Mouse (Mus musculus) hindbrain, embryonic 14.5 days (tissue): ENCODE results near the gene Ccdc124. TPM values are rescaled to one million over a fixed set of nuclear protein-coding genes. Genes with fewer than 3 reads are reported as not detected.
"Not testable (repeated sequence)": the region's sequence is repeated elsewhere in the genome, so short reads cannot be mapped to it uniquely, and the experiment has no call there.

Experiments
- ATAC-seq: fragments of 200-750 bp; cut with Nextera tagmentation; 2 replicates; pipeline ENCODE4 v1.8.0; 2017; ENCODE audit warnings: moderate number of reproducible peaks, mild to moderate bottlenecking, moderate TSS enrichment, moderate library complexity; ENCODE audit not compliant: low FRiP score
- DNase-seq: peaks from one replicate; pipeline ENCODE4 v3.0.0-alpha.2; 2015; ENCODE audit warnings: low spot score
- H3K27ac ChIP-seq: fragments of 300-500 bp; sonication (generic); 2 replicates; pipeline ENCODE4 v1.5.1; 2014; ENCODE audit warnings: mild to moderate bottlenecking, moderate library complexity
- H3K27me3 ChIP-seq: fragments of 300-500 bp; sonication (generic); 2 replicates; pipeline ENCODE4 v1.6.1; 2014; ENCODE audit warnings: mild to moderate bottlenecking, low read length, mixed read lengths; ENCODE audit not compliant: control insufficient read depth, insufficient read depth
- H3K36me3 ChIP-seq: fragments of 300-500 bp; sonication (generic); replicated peaks from 2 replicates; pipeline ENCODE4 v1.6.1; 2014; ENCODE audit not compliant: control insufficient read depth, insufficient read depth
- H3K4me1 ChIP-seq: fragments of 300-500 bp; sonication (generic); replicated peaks from 2 replicates; pipeline ENCODE4 v1.6.1; 2014; ENCODE audit warnings: antibody characterized with exemption, low read length, mixed read lengths; ENCODE audit not compliant: control insufficient read depth, insufficient read depth
- H3K4me2 ChIP-seq: fragments of 300-500 bp; sonication (generic); replicated peaks from 2 replicates; pipeline ENCODE4 v1.6.1; 2014; ENCODE audit warnings: mild to moderate bottlenecking, moderate library complexity
- H3K4me3 ChIP-seq: fragments of 300-500 bp; sonication (generic); replicated peaks from 2 replicates; pipeline ENCODE4 v1.5.1; 2014; ENCODE audit warnings: mild to moderate bottlenecking, low read length
- H3K9ac ChIP-seq: fragments of 300-500 bp; sonication (generic); 2 replicates; pipeline ENCODE4 v1.6.1; 2014
- H3K9me3 ChIP-seq: fragments of 300-500 bp; sonication (generic); 2 replicates; pipeline ENCODE4 v1.6.1; 2016; ENCODE audit warnings: low read length; ENCODE audit not compliant: control insufficient read depth
- WGBS: fragments of 180-500 bp; shearing (Covaris S2); extraction: QIAGEN DNeasy Blood & Tissue Kit; methylation state at CpG from one replicate; pipeline ENCODE4 v1.1.7; 2014; 5-methylcytosine and 5-hydroxymethylcytosine counted together
- polyA plus RNA-seq: library from polyadenylated mRNA; unstranded; fragments of >200 nt; fragmentation: Nextera tagmentation; extraction: Ambion mirVana; gene quantifications from 2 replicates; pipeline ENCODE4 v1.2.1, GENCODE M21; 2014

Gene Ccdc124
- polyA plus RNA-seq, 1 experiment from 2014 or later = 158 TPM

DNA sequence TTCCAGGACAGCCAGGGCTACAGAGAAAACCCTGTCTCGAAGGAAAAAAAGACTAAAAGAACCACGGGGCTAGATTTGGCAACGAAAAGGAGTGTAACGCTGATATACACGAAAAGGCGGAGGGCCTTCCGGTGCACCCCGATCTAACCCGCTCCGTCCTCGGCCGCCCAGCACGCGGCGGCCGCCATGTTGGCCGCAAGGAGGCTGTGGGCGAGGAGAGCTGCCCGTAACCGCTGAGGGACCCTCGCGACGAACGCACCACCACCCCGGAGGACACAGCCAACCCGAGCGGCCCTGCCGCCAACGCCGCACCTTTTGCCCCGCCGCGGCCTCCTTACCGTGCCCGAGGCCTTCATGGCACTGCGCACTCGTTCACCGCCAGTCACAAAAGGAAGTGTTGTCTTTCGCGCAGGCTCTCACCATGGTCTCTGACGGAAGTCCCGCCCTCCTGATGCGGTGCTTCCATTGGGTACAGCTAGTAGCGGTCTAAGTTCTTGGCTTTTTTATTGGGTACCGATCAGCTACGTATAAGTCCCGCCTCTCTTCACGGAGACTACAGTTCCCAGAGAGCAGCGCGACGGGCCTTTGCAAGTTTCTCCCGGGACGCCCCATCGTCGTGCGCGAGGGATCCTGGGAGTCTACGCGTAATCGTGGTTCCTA, 23.4 kb upstream of the Ccdc124 start, which contains the start of gene Rpl18a:
TSS of gene Rpl18a (minus strand) at position 392 of the 660 bp plus-strand sequence.
- no peaks in the 10 kb centered on the region for H3K9me3 ChIP-seq
- H3K4me3 ChIP-seq = peak within 1 kb of the TSS; percentile 66
- H3K27me3 ChIP-seq = peaks cover 30% of the 10 kb centered on the region
- peaks cover 29% of the 10 kb centered on the region for H3K36me3 ChIP-seq
- H3K27ac ChIP-seq = peak within 1 kb of the TSS; percentile 80
- peak; percentile 98 for ATAC-seq
- H3K4me1 ChIP-seq = peaks cover 14% of the 10 kb centered on the region
- DNase-seq = peak; percentile 95
- H3K9ac ChIP-seq = peak within 1 kb of the TSS; percentile 87
- peak within 1 kb of the TSS; percentile 86 for H3K4me2 ChIP-seq
- under 1% methylated on average over 60 of the region's 60 CpGs for WGBS

DNA sequence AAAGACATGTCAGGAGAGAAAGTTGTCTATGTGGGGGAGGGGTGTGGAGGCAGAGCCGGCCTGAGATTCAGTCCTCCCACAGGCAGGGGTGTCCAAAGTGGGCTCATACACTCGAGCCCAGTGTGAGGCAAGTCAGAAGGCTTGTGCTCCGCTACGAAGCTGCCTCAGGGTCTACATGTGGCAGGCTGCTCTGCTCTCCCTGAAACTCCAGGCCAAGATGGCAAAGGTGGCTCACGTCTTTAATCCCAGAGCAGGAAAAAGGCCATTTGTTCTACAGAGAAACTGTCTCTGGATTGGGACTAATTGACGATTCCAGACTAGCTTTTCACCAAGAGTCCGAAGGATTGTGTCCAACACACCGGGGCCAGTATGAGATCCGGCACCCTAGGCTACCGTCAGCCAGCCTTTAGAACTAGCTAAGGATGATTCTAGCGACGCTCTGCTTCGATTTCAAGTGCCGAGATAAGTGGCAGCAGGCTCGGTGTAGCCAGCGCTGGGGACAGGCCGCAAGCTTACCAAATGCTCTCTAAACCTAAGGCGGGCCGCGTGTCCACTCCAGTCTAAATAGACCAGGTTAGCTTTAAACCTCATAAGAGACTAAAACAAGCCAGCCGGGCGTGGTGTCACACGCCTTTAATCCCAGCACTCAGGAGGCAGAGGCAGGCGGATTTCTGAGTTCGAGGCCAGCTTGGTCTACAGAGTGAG, 22.7 kb upstream of the Ccdc124 start:
- Histone ChIP-seq H3K36me3 (peaks cover 29% of the 10 kb centered on the region), H3K4me2 (peak overlapping the region; percentile 86), H3K9me3 (no peaks in the 10 kb centered on the region), H3K27ac (no peak overlapping the region), H3K9ac (peak overlapping the region; percentile 87), H3K4me1 (peaks cover 16% of the 10 kb centered on the region), H3K4me3 (peak overlapping the region; percentile 66), H3K27me3 (peaks cover 37% of the 10 kb centered on the region)
- ATAC-seq = no peak
- 5% methylated on average over 25 of the region's 25 CpGs for WGBS
- no peak for DNase-seq

DNA sequence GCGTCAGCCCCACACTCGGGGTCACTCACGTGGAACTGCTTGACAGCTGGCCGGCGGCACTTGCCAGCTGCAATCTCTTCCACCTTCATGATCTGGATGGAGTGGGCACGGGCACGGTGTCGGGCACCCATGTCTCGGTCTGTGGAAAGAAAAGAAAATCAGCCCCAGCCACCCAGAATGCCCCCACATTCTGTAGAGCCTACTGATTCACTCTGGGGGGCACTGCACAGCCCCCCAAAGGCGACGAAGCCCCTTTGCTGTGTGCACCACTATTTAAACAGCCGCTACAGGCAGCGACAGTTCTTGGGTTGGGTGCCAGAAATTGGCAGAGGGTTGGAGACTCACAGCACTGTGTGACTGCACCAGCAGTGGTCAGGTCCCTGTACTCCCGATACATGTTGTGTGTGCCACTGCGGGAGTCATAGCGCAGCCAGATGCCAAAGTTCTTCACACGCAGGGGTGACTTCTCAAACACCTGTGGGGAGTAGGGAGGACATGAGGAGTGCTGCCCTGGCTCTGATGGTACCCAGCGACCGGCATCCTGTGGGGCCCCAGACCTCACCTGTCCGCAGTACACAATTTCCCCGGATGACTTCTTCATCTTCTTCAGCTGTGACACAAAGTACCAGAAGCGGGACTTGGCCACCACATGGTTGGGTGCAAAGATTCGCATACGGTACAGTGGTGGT, 22.0 kb upstream of the Ccdc124 start:
- H3K27ac ChIP-seq, DNase-seq, ATAC-seq, H3K9ac ChIP-seq, H3K9me3 ChIP-seq: not testable (repeated sequence)
- Histone ChIP-seq H3K27me3 (peaks cover 44% of the 10 kb centered on the region), H3K4me2 (peak overlapping the region; percentile 86), H3K4me3 (peak overlapping the region; percentile 66), H3K4me1 (peaks cover 16% of the 10 kb centered on the region), H3K36me3 (peaks cover 30% of the 10 kb centered on the region)
- 80% methylated on average over 21 of the region's 24 CpGs for WGBS

DNA sequence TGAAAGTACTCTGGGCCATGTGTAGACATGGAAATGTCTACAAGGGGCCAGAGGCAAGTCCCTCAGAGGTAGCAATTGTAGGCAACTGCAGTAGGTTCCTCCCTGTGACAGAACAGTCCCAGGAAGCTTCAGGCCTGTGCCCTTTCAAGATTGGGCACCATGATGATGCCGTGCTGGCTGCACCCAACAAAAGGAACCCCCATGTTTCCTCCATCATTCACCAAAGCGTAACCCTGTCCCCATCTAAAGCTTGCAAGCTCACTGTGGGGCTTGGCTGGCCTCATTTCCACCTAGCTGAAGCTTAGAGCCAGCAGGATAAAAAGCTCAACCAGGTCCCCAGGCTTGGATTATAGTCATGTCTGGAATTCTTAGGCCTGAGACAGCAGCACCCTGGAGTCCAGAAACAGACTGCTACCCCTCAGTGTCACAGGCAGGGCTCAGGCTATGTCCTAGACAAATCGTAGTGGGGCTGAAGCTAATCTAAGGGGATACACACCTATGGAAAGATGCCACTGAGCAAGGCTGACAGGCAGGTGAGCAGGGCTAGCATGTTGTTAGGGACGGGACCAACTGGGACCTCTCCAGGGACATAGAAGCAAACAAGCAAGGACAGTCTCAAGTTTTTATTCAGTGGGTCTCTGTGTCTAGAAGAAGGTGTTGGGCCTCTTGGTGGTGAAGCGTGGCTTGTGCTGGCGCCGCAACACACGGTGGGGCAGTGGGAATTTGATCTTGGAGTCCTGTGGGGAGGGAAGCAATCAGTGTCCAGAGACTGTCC, 21.2 kb upstream of the Ccdc124 start:
- no peak overlapping the region for H3K4me2 ChIP-seq
- peaks cover 32% of the 10 kb centered on the region for H3K36me3 ChIP-seq
- no peak overlapping the region for H3K4me3 ChIP-seq
- 86% methylated on average over 8 of the region's 8 CpGs for WGBS
- peaks cover 16% of the 10 kb centered on the region for H3K4me1 ChIP-seq
- no peak for DNase-seq
- H3K9me3 ChIP-seq = no peaks in the 10 kb centered on the region
- H3K9ac ChIP-seq = no peak overlapping the region
- peaks cover 52% of the 10 kb centered on the region for H3K27me3 ChIP-seq
- no peak for ATAC-seq
- no peak overlapping the region for H3K27ac ChIP-seq

DNA sequence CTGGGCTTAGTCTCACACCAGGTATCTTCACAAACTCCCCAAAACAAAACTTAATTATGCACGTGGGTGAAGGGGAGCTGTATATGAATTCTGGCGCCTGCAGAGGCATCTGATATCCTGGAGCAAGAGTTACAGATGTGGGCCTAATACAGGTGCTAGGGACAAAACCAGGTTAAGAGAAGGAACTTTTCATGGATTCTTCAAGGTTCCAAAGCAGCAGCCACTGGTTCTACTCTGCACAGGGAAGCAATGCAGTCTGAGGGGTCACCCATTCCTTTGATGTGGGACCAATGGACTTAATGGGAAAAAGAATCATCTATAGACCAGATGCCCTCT, 20.6 kb upstream of the Ccdc124 start:
- WGBS = 72% methylated on average over 2 of the region's 2 CpGs
- H3K27me3 ChIP-seq = peaks cover 54% of the 10 kb centered on the region
- peaks cover 32% of the 10 kb centered on the region for H3K36me3 ChIP-seq
- no peaks in the 10 kb centered on the region for H3K9me3 ChIP-seq
- no peak overlapping the region for H3K4me3 ChIP-seq
- ATAC-seq (no peak), DNase-seq (no peak)
- H3K27ac ChIP-seq = no peak overlapping the region
- no peak overlapping the region for H3K9ac ChIP-seq
- peaks cover 16% of the 10 kb centered on the region for H3K4me1 ChIP-seq
- H3K4me2 ChIP-seq = no peak overlapping the region

DNA sequence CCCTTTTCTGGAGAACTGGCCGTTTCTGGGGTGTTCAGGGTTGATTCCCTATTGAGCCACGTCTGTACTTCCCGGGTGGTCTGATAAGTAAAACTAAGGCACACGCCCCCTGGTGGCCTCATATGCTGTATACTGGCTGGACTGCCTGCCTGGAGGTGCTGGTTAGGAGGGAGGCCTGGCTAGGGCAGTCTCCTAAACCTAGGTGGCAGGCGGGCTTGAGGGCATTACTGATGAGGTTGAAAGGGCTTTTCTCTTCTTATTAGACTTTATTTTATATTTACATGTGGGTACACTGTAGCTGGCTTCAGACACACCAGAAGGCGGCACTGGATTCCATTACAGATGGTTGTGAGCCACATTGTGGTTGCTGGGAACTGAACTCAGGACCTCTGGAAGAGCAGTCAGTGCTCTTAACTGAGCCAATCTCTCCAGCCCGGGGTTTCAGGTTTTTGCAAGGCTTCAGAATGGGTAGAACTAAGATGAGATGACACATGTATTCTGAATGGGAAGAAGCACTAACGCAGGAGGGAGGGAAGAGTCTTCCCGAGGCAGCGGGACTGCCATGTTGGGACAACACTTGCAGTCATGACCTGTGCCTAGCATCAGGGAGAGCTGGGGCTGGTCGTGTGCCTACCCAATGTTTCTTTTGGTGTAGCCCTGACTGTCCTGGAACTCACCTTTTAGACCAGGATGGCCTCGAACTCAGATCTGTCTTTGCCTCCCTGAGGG, 20.1 kb upstream of the Ccdc124 start:
- peaks cover 54% of the 10 kb centered on the region for H3K27me3 ChIP-seq
- ATAC-seq (no peak), DNase-seq (peak; percentile 76)
- WGBS = 32% methylated on average over 12 of the region's 12 CpGs
- no peak overlapping the region for H3K4me3 ChIP-seq
- H3K4me2 ChIP-seq = no peak overlapping the region
- H3K9ac ChIP-seq = no peak overlapping the region
- H3K27ac ChIP-seq = no peak overlapping the region
- H3K9me3 ChIP-seq = no peaks in the 10 kb centered on the region
- H3K4me1 ChIP-seq = peaks cover 16% of the 10 kb centered on the region
- peaks cover 32% of the 10 kb centered on the region for H3K36me3 ChIP-seq

DNA sequence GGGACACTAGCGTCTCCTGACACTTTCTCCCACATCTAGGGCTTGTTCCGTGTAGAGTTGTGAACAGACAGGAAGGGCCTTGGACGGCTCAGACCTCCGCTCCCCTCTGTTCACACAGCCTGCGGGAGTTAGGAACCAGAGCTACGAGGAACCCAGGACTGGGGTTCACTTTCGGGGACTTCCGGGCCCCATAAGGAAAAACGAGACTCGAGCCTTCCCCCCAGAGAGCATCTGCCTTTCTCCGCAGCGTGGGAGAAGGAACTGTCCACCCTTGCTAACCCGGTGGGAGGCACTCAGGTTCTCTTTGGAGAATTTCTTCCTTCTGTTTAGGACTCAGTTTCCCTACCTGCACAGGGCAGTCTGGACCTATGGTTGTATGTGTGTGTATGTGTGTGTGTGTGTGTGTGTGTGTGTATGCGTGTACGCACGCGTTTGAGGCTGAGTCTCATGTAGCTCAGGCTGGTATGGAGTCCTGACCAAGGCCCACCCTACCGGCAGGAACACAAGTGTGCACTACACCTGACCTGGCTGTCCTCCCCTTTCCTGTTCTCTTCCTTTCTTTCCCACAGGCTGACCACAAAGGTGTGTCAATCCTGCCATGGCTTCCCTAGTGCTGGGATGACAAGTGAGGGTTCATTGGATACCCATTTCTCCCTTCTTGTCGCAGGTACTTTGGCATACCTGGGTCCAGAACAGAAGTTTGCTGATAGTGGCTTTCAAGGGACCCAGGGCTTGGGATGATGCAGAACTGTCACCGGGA, 19.3 kb upstream of the Ccdc124 start:
- Histone ChIP-seq H3K4me1 (peaks cover 12% of the 10 kb centered on the region), H3K27me3 (peaks cover 54% of the 10 kb centered on the region), H3K36me3 (peaks cover 32% of the 10 kb centered on the region), H3K4me2 (peak overlapping the region; percentile 35), H3K27ac (no peak overlapping the region), H3K4me3 (peak overlapping the region; percentile 22; the same call in 1 of the 2 replicates), H3K9me3 (no peaks in the 10 kb centered on the region), H3K9ac (peak overlapping the region; percentile 42)
- 29% methylated on average over 20 of the region's 20 CpGs for WGBS
- ATAC-seq (no peak), DNase-seq (no peak)
